Mouse (Mus musculus) heart, embryonic 10.5 days (tissue): Measurements from ENCODE around the gene Pkd1l1. TPM values are rescaled to one million over a fixed set of nuclear protein-coding genes. Genes with fewer than 3 reads are reported as not detected.

ENCODE experiments used
- DNase-seq: peaks from one replicate; pipeline ENCODE4 v3.0.0-alpha.2; 2017; ENCODE audit warnings: low spot score
- H3K27ac ChIP-seq: fragments of 300-500 bp; sonication (generic); 2 replicates; pipeline ENCODE4 v1.5.1; 2016; ENCODE audit warnings: mild to moderate bottlenecking
- H3K27me3 ChIP-seq: fragments of 300-500 bp; sonication (generic); 2 replicates; pipeline ENCODE4 v1.6.1; 2016; ENCODE audit warnings: mild to moderate bottlenecking; ENCODE audit not compliant: poor library complexity, insufficient read depth, severe bottlenecking
- H3K36me3 ChIP-seq: fragments of 300-500 bp; sonication (generic); 2 replicates; pipeline ENCODE4 v1.6.1; 2016; ENCODE audit warnings: mild to moderate bottlenecking, moderate library complexity
- H3K4me1 ChIP-seq: fragments of 300-500 bp; sonication (generic); 2 replicates; pipeline ENCODE4 v1.6.1; 2016; ENCODE audit warnings: mild to moderate bottlenecking
- H3K4me3 ChIP-seq: fragments of 300-500 bp; sonication (generic); 2 replicates; pipeline ENCODE4 v1.5.1; 2016; ENCODE audit warnings: mild to moderate bottlenecking, moderate library complexity
- H3K9me3 ChIP-seq: fragments of 300-500 bp; sonication (generic); 2 replicates; pipeline ENCODE4 v1.6.1; 2016; ENCODE audit warnings: mild to moderate bottlenecking, moderate library complexity
- WGBS: fragments of 180-500 bp; shearing (Covaris S2); methylation state at CpG from one replicate; pipeline ENCODE4 v1.1.7; 2016; 5-methylcytosine and 5-hydroxymethylcytosine counted together
- polyA plus RNA-seq: library from polyadenylated mRNA; unstranded; fragments of >200 nt; fragmentation: Nextera tagmentation; extraction: Ambion mirVana; gene quantifications from 2 replicates; pipeline ENCODE4 v1.2.1, GENCODE M21; 2016

The Pkd1l1 gene
- 0.04 TPM in 2 replicates for polyA plus RNA-seq

- Histone ChIP-seq H3K27ac (no peak within 1 kb of the TSS), H3K9me3 (no peaks in the 10 kb centered on the region), H3K4me3 (no peak within 1 kb of the TSS), H3K27me3 (0 out of 2 replicates have a peak, but pooled peaks cover 3% of the 10 kb centered on the region), H3K36me3 (no peaks in the 10 kb centered on the region), H3K4me1 (no peaks in the 10 kb centered on the region)
- no peak for DNase-seq
- WGBS: 72% methylated on average over 3 of the region's 3 CpGs
Observed at GRCm38 (mm10) chr11:8973166-8973565, at the start of gene Pkd1l1. TSS of gene Pkd1l1 (minus strand) at chr11:8973266.

DNA sequence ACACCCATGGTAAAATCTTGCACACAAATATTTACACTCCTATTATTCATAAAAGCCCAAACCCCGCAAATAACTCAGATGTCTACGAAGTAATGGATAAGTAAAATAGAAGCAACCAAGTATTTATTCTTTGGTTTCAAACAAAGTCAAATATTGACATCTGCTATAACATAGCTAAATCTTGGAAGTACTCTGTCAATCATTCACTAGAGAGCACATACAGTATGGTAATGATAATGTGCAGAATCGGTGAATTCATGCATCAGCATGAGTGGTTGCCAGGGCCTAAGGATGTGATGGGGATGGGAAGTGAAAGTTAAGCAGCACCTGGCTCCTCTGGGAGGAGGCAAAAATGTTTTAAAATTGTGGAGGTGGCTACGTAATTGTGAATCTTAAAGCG lies 47.1 kb upstream of the Pkd1l1 start:
- Histone ChIP-seq H3K4me3 (no peak overlapping the region), H3K27ac (no peak overlapping the region), H3K36me3 (no peaks in the 10 kb centered on the region), H3K27me3 (no peaks in the 10 kb centered on the region), H3K9me3 (no peaks in the 10 kb centered on the region), H3K4me1 (no peaks in the 10 kb centered on the region)
- DNase-seq: no peak
- 88% methylated on average over 5 of the region's 5 CpGs for WGBS

- no peak for DNase-seq
- Histone ChIP-seq H3K27me3 (no peaks in the 10 kb centered on the region), H3K27ac (no peak overlapping the region), H3K36me3 (no peaks in the 10 kb centered on the region), H3K4me1 (no peaks in the 10 kb centered on the region), H3K9me3 (no peaks in the 10 kb centered on the region), H3K4me3 (no peak overlapping the region)
- 74% methylated on average over 6 of the region's 6 CpGs for WGBS
Observed at GRCm38 (mm10) chr11:9018491-9019267, 45.6 kb upstream of the Pkd1l1 start.

- Histone ChIP-seq H3K4me3 (no peak overlapping the region), H3K9me3 (no peaks in the 10 kb centered on the region), H3K36me3 (no peaks in the 10 kb centered on the region), H3K4me1 (peaks cover 7% of the 10 kb centered on the region; the same call in 1 of the 2 replicates), H3K27ac (no peak overlapping the region), H3K27me3 (no peaks in the 10 kb centered on the region)
- no peak for DNase-seq
- 84% methylated on average over 3 of the region's 3 CpGs for WGBS
Observed at GRCm38 (mm10) chr11:9014740-9015139, 41.7 kb upstream of the Pkd1l1 start.

GRCm38 (mm10) chr11:9011348-9011747 lies 38.3 kb upstream of the Pkd1l1 start:
- H3K9me3 ChIP-seq: no peaks in the 10 kb centered on the region
- peak overlapping the region; percentile 84 for H3K4me3 ChIP-seq
- peak overlapping the region; percentile 98 for H3K27ac ChIP-seq
- H3K4me1 ChIP-seq: peaks cover 9% of the 10 kb centered on the region; the same call in 1 of the 2 replicates
- H3K36me3 ChIP-seq: peaks cover 20% of the 10 kb centered on the region; the same call in 1 of the 2 replicates
- WGBS: 2% methylated on average over 3 of the region's 3 CpGs
- DNase-seq: no peak
- no peaks in the 10 kb centered on the region for H3K27me3 ChIP-seq

GRCm38 (mm10) chr11:9010853-9011339 lies 37.8 kb upstream of the Pkd1l1 start, which contains the start of gene Hus1:
TSS of gene Hus1 (minus strand) at chr11:9011191.
- Histone ChIP-seq H3K9me3 (no peaks in the 10 kb centered on the region), H3K27ac (peak within 1 kb of the TSS; percentile 98), H3K27me3 (no peaks in the 10 kb centered on the region), H3K4me3 (peak within 1 kb of the TSS; percentile 84), H3K36me3 (peaks cover 23% of the 10 kb centered on the region), H3K4me1 (peaks cover 9% of the 10 kb centered on the region; the same call in 1 of the 2 replicates)
- under 1% methylated on average over 43 of the region's 43 CpGs for WGBS
- peak; percentile 95 for DNase-seq

DNA sequence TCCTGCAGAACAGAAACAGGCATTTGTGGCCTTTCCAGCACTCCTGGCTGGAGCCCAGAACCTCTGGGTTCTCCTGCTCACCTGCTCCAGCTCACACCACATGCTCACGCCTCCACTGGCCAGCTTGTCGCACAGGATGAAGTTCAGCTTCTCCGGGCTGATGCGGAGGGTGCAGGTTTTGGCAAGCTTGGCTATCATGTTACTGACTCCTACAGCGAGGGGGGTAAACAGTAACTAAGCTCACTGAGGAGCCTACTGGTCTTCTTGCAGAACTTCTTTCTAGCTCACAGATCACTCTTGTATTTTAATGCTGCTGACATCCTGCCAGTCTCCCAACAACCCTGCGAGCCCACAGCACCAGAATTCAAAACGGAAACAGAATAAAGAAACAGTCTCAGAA lies 37.4 kb upstream of the Pkd1l1 start:
- Histone ChIP-seq H3K27me3 (no peaks in the 10 kb centered on the region), H3K9me3 (no peaks in the 10 kb centered on the region), H3K4me1 (peaks cover 9% of the 10 kb centered on the region; the same call in 1 of the 2 replicates), H3K4me3 (peak overlapping the region; percentile 84), H3K36me3 (peaks cover 28% of the 10 kb centered on the region), H3K27ac (peak overlapping the region; percentile 98)
- 0% methylated on average over 7 of the region's 7 CpGs for WGBS
- DNase-seq: peak; percentile 82

DNA sequence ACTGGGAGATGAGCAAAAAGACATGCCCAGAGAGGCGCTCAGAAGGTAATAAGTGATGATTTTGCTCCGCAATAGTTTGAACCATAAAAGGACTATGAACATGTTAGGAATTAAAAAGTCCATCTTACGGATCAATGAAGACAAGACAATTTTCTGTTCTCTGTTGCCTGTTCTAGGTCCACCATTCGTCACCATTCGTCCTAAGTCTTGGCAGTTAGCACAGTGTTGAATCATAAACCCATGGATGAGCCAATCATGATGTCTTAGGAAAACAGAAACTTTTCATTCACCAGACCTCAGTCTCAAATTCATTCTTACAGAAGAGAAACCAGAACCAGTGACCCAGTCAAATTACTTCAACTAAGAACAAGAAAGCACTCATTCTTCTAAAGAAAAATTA lies 35.7 kb upstream of the Pkd1l1 start:
- Histone ChIP-seq H3K4me1 (peaks cover 9% of the 10 kb centered on the region; the same call in 1 of the 2 replicates), H3K36me3 (peaks cover 44% of the 10 kb centered on the region), H3K27ac (no peak overlapping the region), H3K9me3 (no peaks in the 10 kb centered on the region), H3K4me3 (no peak overlapping the region), H3K27me3 (no peaks in the 10 kb centered on the region)
- 97% methylated on average over 5 of the region's 5 CpGs for WGBS
- DNase-seq: no peak

DNA sequence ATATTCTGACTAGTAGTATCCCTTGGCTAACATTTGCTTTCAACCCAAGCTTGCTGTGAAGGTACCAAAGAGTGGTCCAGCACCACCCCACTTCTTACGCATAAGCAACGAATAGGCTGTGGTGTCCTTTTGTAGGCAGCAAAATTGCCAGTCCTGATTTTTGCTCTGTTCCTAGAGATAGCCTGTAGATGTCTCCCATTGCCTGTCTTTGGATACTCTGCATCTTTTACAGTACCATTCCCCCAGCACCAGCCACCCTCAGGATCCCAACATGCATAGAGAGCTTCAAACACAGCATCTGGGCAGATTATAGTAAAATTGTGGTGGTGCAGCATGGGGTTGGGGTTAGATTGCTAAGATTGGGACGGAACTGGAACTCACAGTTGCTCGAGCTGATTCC lies 15.0 kb upstream of the Pkd1l1 start:
- Histone ChIP-seq H3K4me1 (peaks cover 15% of the 10 kb centered on the region), H3K27ac (no peak overlapping the region), H3K4me3 (no peak overlapping the region), H3K27me3 (peaks cover 17% of the 10 kb centered on the region), H3K9me3 (no peaks in the 10 kb centered on the region), H3K36me3 (peaks cover 24% of the 10 kb centered on the region)
- 78% methylated on average over 4 of the region's 4 CpGs for WGBS
- no peak for DNase-seq

GRCm38 (mm10) chr11:8986058-8986457 lies 13.0 kb upstream of the Pkd1l1 start:
- Histone ChIP-seq H3K4me1 (peaks cover 15% of the 10 kb centered on the region), H3K4me3 (no peak overlapping the region), H3K27me3 (peaks cover 17% of the 10 kb centered on the region), H3K27ac (0 out of 2 replicates have a peak overlapping the region, but pooled peaks have one; percentile 6), H3K36me3 (peaks cover 5% of the 10 kb centered on the region; the same call in 1 of the 2 replicates), H3K9me3 (no peaks in the 10 kb centered on the region)
- no peak for DNase-seq

DNA sequence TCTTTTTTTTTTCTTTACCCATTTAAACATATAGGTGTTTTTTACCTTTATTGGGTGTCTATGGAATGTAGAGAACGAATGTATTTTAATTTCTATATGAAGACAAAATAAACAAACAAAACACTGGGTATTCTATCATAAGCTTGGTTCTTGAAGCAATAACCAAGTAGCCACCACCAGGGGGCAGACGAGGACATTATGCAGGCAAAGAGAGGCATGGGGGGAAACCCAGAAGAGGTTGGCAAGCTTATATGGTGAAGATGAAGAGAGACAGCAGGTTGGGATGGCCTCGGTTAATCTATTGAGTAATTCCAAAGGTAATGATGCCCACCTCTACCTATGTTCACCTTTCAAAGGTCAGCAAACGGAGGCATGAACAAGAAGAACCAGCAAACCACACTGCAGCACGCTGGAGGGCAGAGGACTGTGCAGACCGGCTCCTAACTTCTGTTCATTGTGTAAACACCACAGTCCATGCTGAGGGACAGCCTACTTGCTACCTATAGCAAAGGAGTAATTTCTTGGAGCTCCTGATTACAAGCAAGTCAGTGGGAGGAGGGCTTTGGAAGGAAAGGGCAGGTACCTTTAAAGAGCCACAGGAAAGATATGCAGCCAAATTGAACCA lies 10.3 kb upstream of the Pkd1l1 start:
- no peak overlapping the region for H3K4me3 ChIP-seq
- H3K36me3 ChIP-seq: no peaks in the 10 kb centered on the region
- no peak overlapping the region for H3K27ac ChIP-seq
- no peaks in the 10 kb centered on the region for H3K9me3 ChIP-seq
- peaks cover 17% of the 10 kb centered on the region for H3K27me3 ChIP-seq
- 39% methylated on average over 6 of the region's 6 CpGs for WGBS
- no peak for DNase-seq
- peaks cover 15% of the 10 kb centered on the region for H3K4me1 ChIP-seq

- H3K4me3 ChIP-seq: no peak overlapping the region
- no peaks in the 10 kb centered on the region for H3K27me3 ChIP-seq
- H3K36me3 ChIP-seq: no peaks in the 10 kb centered on the region
- DNase-seq: no peak
- H3K4me1 ChIP-seq: no peaks in the 10 kb centered on the region
- 78% methylated on average over 4 of the region's 4 CpGs for WGBS
- H3K9me3 ChIP-seq: no peaks in the 10 kb centered on the region
- H3K27ac ChIP-seq: no peak overlapping the region
Observed at GRCm38 (mm10) chr11:8978154-8978553, 5.1 kb upstream of the Pkd1l1 start.

DNA sequence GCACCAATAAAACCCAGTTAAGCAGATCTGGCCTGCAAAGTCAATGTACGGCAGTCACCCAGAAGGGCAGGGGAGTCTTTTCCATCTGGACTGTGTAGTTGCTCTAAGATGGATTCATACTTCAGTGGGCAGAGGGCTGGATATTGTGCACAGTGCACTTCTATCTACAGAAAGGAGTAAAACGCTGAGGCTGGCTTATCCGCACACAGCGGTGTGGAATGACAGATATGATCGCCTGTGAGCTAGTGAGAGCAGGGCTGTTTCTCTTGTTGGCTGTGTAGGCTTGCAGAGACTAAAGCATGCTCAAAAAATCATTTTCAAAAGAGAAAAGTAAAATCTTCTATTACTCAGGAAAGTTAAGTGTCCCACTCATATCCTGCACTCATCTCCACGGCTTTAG lies 973 bp downstream of the Pkd1l1 start:
- Histone ChIP-seq H3K9me3 (no peaks in the 10 kb centered on the region), H3K4me3 (no peak overlapping the region), H3K4me1 (no peaks in the 10 kb centered on the region), H3K27ac (no peak overlapping the region), H3K27me3 (0 out of 2 replicates have a peak, but pooled peaks cover 3% of the 10 kb centered on the region), H3K36me3 (no peaks in the 10 kb centered on the region)
- no peak for DNase-seq
- 49% methylated on average over 6 of the region's 6 CpGs for WGBS
